Mouse (Mus musculus): ENCODE results near the gene Vmn1r100.
"Not testable (repeated sequence)": the region's sequence is repeated elsewhere in the genome, so short reads cannot be mapped to it uniquely, and the experiment has no call there.

GRCm38 (mm10) chr7:20375310-20375709 is 42.4 kb upstream of the Vmn1r100 start, which contains the start of gene Gm5728:
- not testable (repeated sequence) for TF ChIP-seq CTCF (conservative IDR thresholded peaks at IDR 0.05; ENCODE audit: low read length); NANOG (IDR thresholded peaks at IDR 0.05; ENCODE audit: borderline replicate concordance, low read length); POU5F1 (IDR thresholded peaks at IDR 0.05; ENCODE audit: borderline replicate concordance, low read length)

Data from E14TG2a.4 (cell line).